Mouse (Mus musculus): ENCODE measurements around the gene Pdzd9.

DNA sequence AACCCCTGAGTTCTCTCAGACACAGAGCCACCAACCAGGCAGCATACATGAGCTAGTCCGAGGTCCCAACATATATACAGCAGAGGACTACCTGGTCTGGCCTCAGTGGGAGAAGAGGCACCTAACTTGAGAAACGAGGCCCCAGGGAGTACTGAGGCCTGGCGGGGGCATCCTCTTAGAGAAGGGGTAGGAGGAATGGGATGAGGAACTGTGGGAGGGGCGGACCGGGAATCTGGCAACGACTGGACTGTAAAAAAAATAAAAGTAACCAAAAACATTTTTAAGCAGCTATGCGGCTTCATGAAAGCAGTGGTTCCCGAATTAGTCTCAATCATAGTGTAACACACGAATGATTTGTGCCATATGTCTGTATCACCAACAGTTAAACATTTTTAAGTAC is 35.8 kb downstream of the Pdzd9 start:
- TF ChIP-seq CTCF (IDR thresholded peaks at IDR 0.05; ENCODE audit: borderline replicate concordance, control insufficient read depth, extremely low read depth, insufficient read depth, low read length, poor library complexity) (no peak), POLR2A (IDR thresholded peaks at IDR 0.05; ENCODE audit: control insufficient read depth, extremely low read depth, insufficient read depth, low read length, poor library complexity) (no peak)

All from thymus, adult 2 months (tissue).